Mouse (Mus musculus) yolk sac, embryonic 10.5 days (tissue): Measurements from ENCODE around the gene Tm4sf4.

Experiments used
- DNase-seq: peaks from one replicate; pipeline ENCODE4 v3.0.0-alpha.2; 2017; ENCODE audit warnings: low spot score

Tm4sf4 gene

GRCm38 (mm10) chr3:57425089-57425730, at the start of gene Tm4sf4:
Tm4sf4 (plus strand) TSS chr3:57425314.
- DNase-seq, result no peak

- DNase-seq, result no peak
Observed at GRCm38 (mm10) chr3:57386423-57386822, 38.7 kb upstream of the Tm4sf4 start.

- DNase-seq, result no peak
Observed at GRCm38 (mm10) chr3:57386895-57387294, 38.2 kb upstream of the Tm4sf4 start.

- no peak for DNase-seq
Observed at GRCm38 (mm10) chr3:57387593-57387992, 37.5 kb upstream of the Tm4sf4 start.

- no peak for DNase-seq
Observed at GRCm38 (mm10) chr3:57411535-57411934, 13.6 kb upstream of the Tm4sf4 start.

GRCm38 (mm10) chr3:57420233-57420632, 4.9 kb upstream of the Tm4sf4 start:
- DNase-seq, result no peak

- DNase-seq, result no peak
Observed at GRCm38 (mm10) chr3:57420660-57421059, 4.5 kb upstream of the Tm4sf4 start.

GRCm38 (mm10) chr3:57426351-57426750, 1.2 kb downstream of the Tm4sf4 start:
- DNase-seq, result no peak

GRCm38 (mm10) chr3:57428682-57429464, 3.8 kb downstream of the Tm4sf4 start:
- peak; percentile 25 for DNase-seq

GRCm38 (mm10) chr3:57429486-57429885, 4.4 kb downstream of the Tm4sf4 start:
- no peak for DNase-seq

GRCm38 (mm10) chr3:57431706-57432105, 6.6 kb downstream of the Tm4sf4 start:
- no peak for DNase-seq

GRCm38 (mm10) chr3:57435364-57435763, 10.2 kb downstream of the Tm4sf4 start:
- peak; percentile 38 for DNase-seq

- DNase-seq, result no peak
Observed at GRCm38 (mm10) chr3:57440956-57441355, 15.8 kb downstream of the Tm4sf4 start.

GRCm38 (mm10) chr3:57445706-57446105, 20.6 kb downstream of the Tm4sf4 start:
- DNase-seq, result no peak

GRCm38 (mm10) chr3:57447889-57448288, 22.8 kb downstream of the Tm4sf4 start:
- no peak for DNase-seq

- peak; percentile 36 for DNase-seq
Observed at GRCm38 (mm10) chr3:57448445-57448844, 23.3 kb downstream of the Tm4sf4 start.

- no peak for DNase-seq
Observed at GRCm38 (mm10) chr3:57458652-57459051, 33.5 kb downstream of the Tm4sf4 start.

- DNase-seq, result no peak
Observed at GRCm38 (mm10) chr3:57463302-57463701, 38.2 kb downstream of the Tm4sf4 start.

GRCm38 (mm10) chr3:57466289-57466688, 41.2 kb downstream of the Tm4sf4 start:
- no peak for DNase-seq

- no peak for DNase-seq
Observed at GRCm38 (mm10) chr3:57469325-57469724, 44.2 kb downstream of the Tm4sf4 start.

- peak; percentile 34 for DNase-seq
Observed at GRCm38 (mm10) chr3:57470326-57470725, 45.2 kb downstream of the Tm4sf4 start.

- DNase-seq, result peak; percentile 9
Observed at GRCm38 (mm10) chr3:57470981-57471601, 46.0 kb downstream of the Tm4sf4 start.

GRCm38 (mm10) chr3:57472407-57472806, 47.3 kb downstream of the Tm4sf4 start:
- peak; percentile 40 for DNase-seq
